Mouse (Mus musculus): ENCODE data around the gene Rgs19. TPM values are rescaled to one million over a fixed set of nuclear protein-coding genes. Genes with fewer than 3 reads are reported as not detected.

Gene Rgs19
- polyA plus RNA-seq, 1 experiment from 2014 or later: 65.1 TPM

DNA sequence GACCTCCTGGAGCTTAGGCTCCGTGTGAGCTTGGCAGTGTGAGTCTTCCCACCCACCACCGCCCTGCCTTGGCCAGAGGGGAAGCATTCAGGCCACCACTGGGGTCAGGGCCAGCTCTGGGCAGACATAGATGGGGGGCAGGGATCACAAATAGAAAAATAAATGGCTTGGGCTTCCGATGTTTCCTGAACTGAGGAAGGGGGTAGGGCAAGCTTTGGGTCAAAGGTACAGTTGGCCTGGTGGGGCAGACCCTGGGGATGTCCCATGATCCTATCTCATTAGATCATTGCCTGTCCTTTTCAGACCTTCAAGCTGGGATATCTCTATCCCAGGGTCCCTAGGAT is 16.1 kb downstream of the Rgs19 start:
- no peaks in the 10 kb centered on the region for H3K36me3 ChIP-seq (ENCODE audit: control insufficient read depth, insufficient read depth, low read length)
- H3K27me3 ChIP-seq (ENCODE audit: control insufficient read depth, insufficient read depth, low read depth, low read length): peaks cover 13% of the 10 kb centered on the region
- peaks cover 19% of the 10 kb centered on the region for H3K4me1 ChIP-seq (ENCODE audit: control insufficient read depth, insufficient read depth, low read length)
- no peak overlapping the region for H3K9ac ChIP-seq (ENCODE audit: low read depth, low read length)
- WGBS: 61% methylated on average over 3 of the region's 3 CpGs
- H3K27ac ChIP-seq (ENCODE audit: low read length): no peak overlapping the region
- no peaks in the 10 kb centered on the region for H3K9me3 ChIP-seq (replicated peaks; ENCODE audit: control insufficient read depth, low read length, poor library complexity, severe bottlenecking)
- ATAC-seq: no peak
- no peak overlapping the region for H3K4me3 ChIP-seq (ENCODE audit: low read depth, low read length)
- no peak overlapping the region for H3K4me2 ChIP-seq (ENCODE audit: low read length)

DNA sequence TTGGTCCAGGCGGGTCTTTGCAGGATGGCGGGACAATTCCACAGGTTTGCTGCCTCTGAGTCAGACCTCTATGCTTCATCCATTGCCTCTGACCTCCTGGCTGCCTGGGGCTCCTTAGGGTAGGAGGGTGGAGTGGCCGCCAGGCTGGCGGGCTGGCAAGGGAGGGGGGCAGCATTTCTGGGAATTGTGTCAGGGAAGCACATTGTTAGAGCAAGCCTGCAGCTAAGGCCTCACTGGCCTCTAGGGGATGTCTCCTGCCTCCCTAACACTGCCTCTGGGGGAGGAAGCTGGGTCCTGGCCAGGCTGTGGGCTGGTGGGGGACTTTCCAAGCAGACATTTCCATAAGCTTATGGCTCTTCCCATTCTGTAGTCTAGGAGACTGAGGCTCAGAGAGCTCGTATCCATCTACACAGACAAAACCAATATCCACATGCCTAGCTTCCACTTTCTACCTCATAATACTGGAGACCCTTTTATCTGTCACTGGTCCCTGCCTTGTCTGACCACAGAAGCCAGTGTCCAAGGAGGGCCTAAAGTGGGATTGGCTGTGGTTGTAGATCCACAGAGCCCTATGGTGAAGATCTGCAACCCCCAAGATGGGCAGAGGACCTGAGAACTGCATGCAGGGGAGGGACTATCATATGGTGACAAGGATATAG is 16.6 kb downstream of the Rgs19 start:
- no peak overlapping the region for H3K4me3 ChIP-seq (ENCODE audit: low read depth, low read length)
- 59% methylated on average over 5 of the region's 5 CpGs for WGBS
- no peak for ATAC-seq
- H3K4me2 ChIP-seq (ENCODE audit: low read length): no peak overlapping the region
- no peaks in the 10 kb centered on the region for H3K36me3 ChIP-seq (ENCODE audit: control insufficient read depth, insufficient read depth, low read length)
- no peak overlapping the region for H3K9ac ChIP-seq (ENCODE audit: low read depth, low read length)
- peaks cover 19% of the 10 kb centered on the region for H3K4me1 ChIP-seq (ENCODE audit: control insufficient read depth, insufficient read depth, low read length)
- H3K27me3 ChIP-seq (ENCODE audit: control insufficient read depth, insufficient read depth, low read depth, low read length): peaks cover 18% of the 10 kb centered on the region
- peak overlapping the region; percentile 38 for H3K27ac ChIP-seq (ENCODE audit: low read length)
- H3K9me3 ChIP-seq (replicated peaks; ENCODE audit: control insufficient read depth, low read length, poor library complexity, severe bottlenecking): no peaks in the 10 kb centered on the region

DNA sequence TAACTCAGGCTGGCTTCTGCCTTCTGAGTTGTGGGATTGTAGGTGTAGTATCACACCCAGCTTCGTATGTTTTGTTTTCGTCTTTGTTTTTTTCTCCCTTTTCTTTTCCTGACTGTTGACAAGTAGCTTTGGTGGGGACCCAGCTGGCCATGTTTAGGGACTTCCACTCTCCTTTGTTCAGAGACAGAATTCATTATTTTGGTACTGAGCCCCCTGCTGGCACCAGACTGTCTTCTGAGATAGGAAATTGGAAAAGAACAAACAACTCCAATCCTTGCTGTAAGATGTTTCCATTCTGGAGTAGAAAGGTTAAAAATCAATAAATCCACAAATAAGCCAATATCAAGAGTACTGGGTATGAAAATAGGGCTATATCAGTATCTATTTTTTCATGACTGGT is 17.4 kb downstream of the Rgs19 start:
- no peak for ATAC-seq
- no peaks in the 10 kb centered on the region for H3K36me3 ChIP-seq (ENCODE audit: control insufficient read depth, insufficient read depth, low read length)
- peaks cover 26% of the 10 kb centered on the region for H3K27me3 ChIP-seq (ENCODE audit: control insufficient read depth, insufficient read depth, low read depth, low read length)
- WGBS: 28% methylated on average over 2 of the region's 2 CpGs
- H3K4me2 ChIP-seq (ENCODE audit: low read length): no peak overlapping the region
- H3K4me1 ChIP-seq (ENCODE audit: control insufficient read depth, insufficient read depth, low read length): peaks cover 19% of the 10 kb centered on the region
- H3K9me3 ChIP-seq (replicated peaks; ENCODE audit: control insufficient read depth, low read length, poor library complexity, severe bottlenecking): no peaks in the 10 kb centered on the region
- peak overlapping the region; percentile 28; the same call in 1 of the 2 replicates for H3K27ac ChIP-seq (ENCODE audit: low read length)
- H3K9ac ChIP-seq (ENCODE audit: low read depth, low read length): no peak overlapping the region
- no peak overlapping the region for H3K4me3 ChIP-seq (ENCODE audit: low read depth, low read length)

DNA sequence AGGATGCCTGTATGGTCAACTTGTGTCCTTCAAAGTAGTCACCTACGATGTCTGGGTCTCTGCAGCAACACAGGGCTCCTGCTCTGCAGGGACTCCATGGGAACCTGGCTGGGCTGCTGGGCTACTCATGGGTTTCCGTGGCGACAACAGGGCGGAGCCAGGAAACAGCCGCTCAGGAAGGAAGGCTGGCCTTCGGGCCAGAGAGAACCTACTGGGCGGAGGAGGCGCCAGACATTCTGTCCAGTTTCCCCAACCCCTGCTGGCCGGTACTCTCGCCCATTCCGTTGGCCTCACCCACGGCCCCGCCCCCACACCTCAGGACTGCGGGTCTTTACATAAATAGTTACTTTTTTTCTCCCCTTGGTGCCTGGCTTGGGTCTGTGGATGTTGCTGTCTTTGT is 18.3 kb downstream of the Rgs19 start:
- peak overlapping the region; percentile 48 for H3K4me2 ChIP-seq (ENCODE audit: low read length)
- H3K4me1 ChIP-seq (ENCODE audit: control insufficient read depth, insufficient read depth, low read length): peaks cover 20% of the 10 kb centered on the region; the same call in 1 of the 2 replicates
- H3K9me3 ChIP-seq (replicated peaks; ENCODE audit: control insufficient read depth, low read length, poor library complexity, severe bottlenecking): no peaks in the 10 kb centered on the region
- no peak overlapping the region for H3K27ac ChIP-seq (ENCODE audit: low read length)
- peaks cover 36% of the 10 kb centered on the region for H3K27me3 ChIP-seq (ENCODE audit: control insufficient read depth, insufficient read depth, low read depth, low read length)
- no peaks in the 10 kb centered on the region for H3K36me3 ChIP-seq (ENCODE audit: control insufficient read depth, insufficient read depth, low read length)
- 4% methylated on average over 14 of the region's 14 CpGs for WGBS
- H3K9ac ChIP-seq (ENCODE audit: low read depth, low read length): no peak overlapping the region
- no peak for ATAC-seq
- H3K4me3 ChIP-seq (ENCODE audit: low read depth, low read length): no peak overlapping the region

DNA sequence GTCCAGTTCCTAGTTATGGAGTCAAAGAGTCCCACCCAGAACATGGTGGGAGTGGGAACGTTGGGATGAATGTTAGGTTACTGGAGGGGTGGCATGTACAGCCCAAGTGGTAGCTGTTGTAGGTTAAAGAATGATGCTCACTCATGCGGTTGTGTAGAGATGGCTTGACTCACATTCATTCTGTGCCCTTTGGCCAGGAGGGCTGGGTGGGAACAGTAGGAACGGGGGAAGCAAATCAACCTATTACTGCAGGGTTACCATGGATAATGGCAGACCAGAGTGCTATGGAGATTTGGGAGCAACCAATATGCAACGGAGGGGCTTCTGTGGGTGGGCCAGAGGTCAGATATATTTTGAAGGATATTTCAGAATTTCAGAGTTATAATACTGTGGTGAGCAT is 18.8 kb downstream of the Rgs19 start:
- no peak for ATAC-seq
- Histone ChIP-seq H3K4me2 (ENCODE audit: low read length) (no peak overlapping the region), H3K4me3 (ENCODE audit: low read depth, low read length) (no peak overlapping the region), H3K9ac (ENCODE audit: low read depth, low read length) (no peak overlapping the region), H3K27ac (ENCODE audit: low read length) (no peak overlapping the region), H3K9me3 (replicated peaks; ENCODE audit: control insufficient read depth, low read length, poor library complexity, severe bottlenecking) (no peaks in the 10 kb centered on the region), H3K4me1 (ENCODE audit: control insufficient read depth, insufficient read depth, low read length) (peaks cover 22% of the 10 kb centered on the region; the same call in 1 of the 2 replicates), H3K27me3 (ENCODE audit: control insufficient read depth, insufficient read depth, low read depth, low read length) (peaks cover 41% of the 10 kb centered on the region), H3K36me3 (ENCODE audit: control insufficient read depth, insufficient read depth, low read length) (no peaks in the 10 kb centered on the region)
- 90% methylated on average over 4 of the region's 4 CpGs for WGBS

DNA sequence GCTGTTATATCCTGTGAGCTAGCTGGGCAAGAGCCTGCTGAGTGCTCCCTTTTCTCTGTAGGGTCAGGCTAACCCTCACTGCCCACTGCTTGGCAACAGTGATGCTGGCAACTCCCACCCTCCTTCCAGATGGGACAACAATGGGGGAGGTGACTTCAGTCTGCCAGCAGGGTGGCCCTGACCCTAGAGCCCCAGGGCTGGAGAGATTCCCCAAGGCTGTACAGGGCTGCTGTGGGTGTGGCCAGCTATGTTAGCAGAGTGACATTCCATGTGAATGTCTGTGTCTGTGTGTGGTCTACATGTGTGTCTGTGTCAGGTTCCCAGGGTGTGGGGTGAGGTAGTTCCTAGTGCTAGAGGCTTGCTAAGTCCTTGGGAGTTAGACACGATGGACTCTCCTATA is 20.3 kb downstream of the Rgs19 start:
- 54% methylated on average over 1 of the region's 1 CpGs for WGBS
- Histone ChIP-seq H3K4me1 (ENCODE audit: control insufficient read depth, insufficient read depth, low read length) (peaks cover 19% of the 10 kb centered on the region; the same call in 1 of the 2 replicates), H3K4me2 (ENCODE audit: low read length) (no peak overlapping the region), H3K4me3 (ENCODE audit: low read depth, low read length) (no peak overlapping the region), H3K36me3 (ENCODE audit: control insufficient read depth, insufficient read depth, low read length) (no peaks in the 10 kb centered on the region), H3K27ac (ENCODE audit: low read length) (no peak overlapping the region), H3K27me3 (ENCODE audit: control insufficient read depth, insufficient read depth, low read depth, low read length) (peaks cover 55% of the 10 kb centered on the region), H3K9me3 (replicated peaks; ENCODE audit: control insufficient read depth, low read length, poor library complexity, severe bottlenecking) (no peaks in the 10 kb centered on the region), H3K9ac (ENCODE audit: low read depth, low read length) (no peak overlapping the region)
- no peak for ATAC-seq

DNA sequence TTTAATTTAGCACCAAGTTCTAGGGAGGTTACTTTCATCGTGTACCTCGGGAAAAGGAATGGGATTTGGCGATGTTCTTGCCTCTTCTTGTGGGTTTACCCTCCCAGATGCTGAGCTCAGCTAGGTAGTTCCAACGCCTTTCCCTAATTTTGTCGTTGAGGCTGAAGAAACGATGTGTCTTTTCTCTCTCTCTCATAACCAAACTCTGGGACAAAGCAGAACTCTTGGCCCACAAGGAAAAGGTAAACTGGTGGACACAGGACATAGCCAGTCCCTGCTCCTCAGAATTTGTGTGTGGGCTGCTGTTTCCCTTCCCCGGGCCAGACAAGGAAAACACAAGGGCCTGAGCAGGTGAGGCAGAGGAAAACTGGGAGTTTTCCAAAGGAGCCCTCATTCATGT is 21.8 kb downstream of the Rgs19 start:
- no peak overlapping the region for H3K9ac ChIP-seq (ENCODE audit: low read depth, low read length)
- no peak overlapping the region for H3K4me3 ChIP-seq (ENCODE audit: low read depth, low read length)
- no peak for ATAC-seq
- H3K36me3 ChIP-seq (ENCODE audit: control insufficient read depth, insufficient read depth, low read length): no peaks in the 10 kb centered on the region
- no peak overlapping the region; the same call in 1 of the 2 replicates for H3K4me2 ChIP-seq (ENCODE audit: low read length)
- H3K9me3 ChIP-seq (replicated peaks; ENCODE audit: control insufficient read depth, low read length, poor library complexity, severe bottlenecking): no peaks in the 10 kb centered on the region
- WGBS: 21% methylated on average over 7 of the region's 7 CpGs
- no peak overlapping the region for H3K27ac ChIP-seq (ENCODE audit: low read length)
- peaks cover 61% of the 10 kb centered on the region for H3K27me3 ChIP-seq (ENCODE audit: control insufficient read depth, insufficient read depth, low read depth, low read length)
- peaks cover 19% of the 10 kb centered on the region; the same call in 1 of the 2 replicates for H3K4me1 ChIP-seq (ENCODE audit: control insufficient read depth, insufficient read depth, low read length)

DNA sequence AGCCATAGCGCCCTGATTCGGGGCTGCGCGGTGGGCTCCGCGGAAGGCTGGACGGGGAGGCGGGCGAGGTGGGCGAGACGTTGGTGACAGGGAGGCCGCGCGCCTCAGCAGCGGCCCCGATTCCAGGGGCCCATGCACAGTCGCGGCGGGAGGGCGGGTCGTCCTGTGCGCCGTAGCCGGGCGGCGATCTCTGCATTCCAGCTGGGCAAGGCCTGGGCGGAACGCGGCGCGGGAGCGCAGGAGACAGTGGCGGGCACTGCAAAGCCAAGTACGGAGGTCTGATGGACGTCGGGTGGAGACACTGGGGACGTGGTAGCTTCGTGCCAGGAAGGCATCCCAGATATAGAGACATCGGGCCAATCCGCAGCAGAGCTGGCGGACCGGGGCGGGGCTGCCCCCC is 22.5 kb downstream of the Rgs19 start, which contains the start of gene Sox18:
Gene Sox18, minus strand, starts transcription at position 315 of the 400 bp plus-strand sequence.
- ATAC-seq: no peak
- H3K36me3 ChIP-seq (ENCODE audit: control insufficient read depth, insufficient read depth, low read length): no peaks in the 10 kb centered on the region
- H3K27me3 ChIP-seq (ENCODE audit: control insufficient read depth, insufficient read depth, low read depth, low read length): peaks cover 61% of the 10 kb centered on the region
- H3K9ac ChIP-seq (ENCODE audit: low read depth, low read length): peak within 1 kb of the TSS; percentile 54
- H3K4me1 ChIP-seq (ENCODE audit: control insufficient read depth, insufficient read depth, low read length): peaks cover 19% of the 10 kb centered on the region; the same call in 1 of the 2 replicates
- H3K27ac ChIP-seq (ENCODE audit: low read length): no peak within 1 kb of the TSS
- no peaks in the 10 kb centered on the region for H3K9me3 ChIP-seq (replicated peaks; ENCODE audit: control insufficient read depth, low read length, poor library complexity, severe bottlenecking)
- peak within 1 kb of the TSS; percentile 42 for H3K4me3 ChIP-seq (ENCODE audit: low read depth, low read length)
- WGBS: under 1% methylated on average over 34 of the region's 43 CpGs
- H3K4me2 ChIP-seq (ENCODE audit: low read length): peak within 1 kb of the TSS; percentile 59

DNA sequence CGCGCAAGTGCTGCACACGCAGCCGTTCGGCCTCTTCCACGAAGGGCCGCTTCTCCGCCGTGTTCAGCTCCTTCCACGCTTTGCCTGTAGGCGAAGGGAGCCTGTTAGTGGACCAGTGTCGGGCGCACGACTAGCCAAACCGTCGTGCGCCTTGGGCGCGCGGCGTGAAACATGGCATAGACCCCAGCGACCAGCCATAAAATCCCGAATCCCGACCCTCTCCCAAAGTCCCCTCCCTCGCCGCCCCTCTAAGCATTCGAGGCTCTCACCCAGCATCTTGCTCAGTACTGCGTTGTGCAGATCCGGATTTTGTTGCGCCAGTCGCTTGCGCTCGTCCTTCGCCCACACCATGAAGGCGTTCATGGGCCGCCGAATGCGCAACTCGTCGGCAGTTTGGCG is 22.9 kb downstream of the Rgs19 start:
- H3K27ac ChIP-seq (ENCODE audit: low read length): no peak overlapping the region
- H3K36me3 ChIP-seq (ENCODE audit: control insufficient read depth, insufficient read depth, low read length): no peaks in the 10 kb centered on the region
- peak overlapping the region; percentile 42 for H3K4me3 ChIP-seq (ENCODE audit: low read depth, low read length)
- peak overlapping the region; percentile 54 for H3K9ac ChIP-seq (ENCODE audit: low read depth, low read length)
- peak overlapping the region; percentile 59 for H3K4me2 ChIP-seq (ENCODE audit: low read length)
- peaks cover 19% of the 10 kb centered on the region; the same call in 1 of the 2 replicates for H3K4me1 ChIP-seq (ENCODE audit: control insufficient read depth, insufficient read depth, low read length)
- under 1% methylated on average over 41 of the region's 41 CpGs for WGBS
- ATAC-seq: no peak
- no peaks in the 10 kb centered on the region for H3K9me3 ChIP-seq (replicated peaks; ENCODE audit: control insufficient read depth, low read length, poor library complexity, severe bottlenecking)
- peaks cover 61% of the 10 kb centered on the region for H3K27me3 ChIP-seq (ENCODE audit: control insufficient read depth, insufficient read depth, low read depth, low read length)
